Mouse (Mus musculus): ENCODE data around the gene Krtap13-1.
A peak's percentile ranks its signal among the peaks of the same experiment; 100 is the strongest.
"Not testable (repeated sequence)": the region's sequence is repeated elsewhere in the genome, so short reads cannot be mapped to it uniquely, and the experiment has no call there.

Gene Krtap13-1

DNA sequence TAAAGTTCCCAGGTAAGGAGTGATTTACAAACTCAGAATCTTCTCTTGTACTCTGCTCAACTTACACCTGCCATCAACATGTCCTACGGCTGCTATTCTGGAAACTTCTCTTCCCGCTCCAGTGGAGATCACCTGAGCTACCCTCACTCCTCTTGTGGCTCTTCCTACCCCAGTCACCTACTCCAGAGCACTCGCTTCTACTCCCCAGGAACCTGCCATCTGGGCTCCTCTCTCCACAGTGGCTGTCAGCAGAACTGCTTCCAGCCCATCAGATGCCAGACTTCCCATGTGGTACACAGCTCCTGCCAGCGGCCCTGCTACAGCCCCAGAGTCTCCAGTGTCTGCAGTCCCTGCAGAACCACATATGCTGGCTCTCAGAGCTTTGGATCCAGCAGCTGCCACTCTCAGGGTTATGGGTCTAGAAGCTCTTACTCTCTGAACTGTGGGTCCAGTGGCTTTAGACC, at the start of gene Krtap13-1:
TSS of gene Krtap13-1 (plus strand) at position 51 of the 464 bp plus-strand sequence.
- peak; percentile 6 to 11 for DNase-seq

- no peak for DNase-seq
These were observed 49.6 kb upstream of the Krtap13-1 start for GRCm38 (mm10) chr16:88679099-88679498.

DNA sequence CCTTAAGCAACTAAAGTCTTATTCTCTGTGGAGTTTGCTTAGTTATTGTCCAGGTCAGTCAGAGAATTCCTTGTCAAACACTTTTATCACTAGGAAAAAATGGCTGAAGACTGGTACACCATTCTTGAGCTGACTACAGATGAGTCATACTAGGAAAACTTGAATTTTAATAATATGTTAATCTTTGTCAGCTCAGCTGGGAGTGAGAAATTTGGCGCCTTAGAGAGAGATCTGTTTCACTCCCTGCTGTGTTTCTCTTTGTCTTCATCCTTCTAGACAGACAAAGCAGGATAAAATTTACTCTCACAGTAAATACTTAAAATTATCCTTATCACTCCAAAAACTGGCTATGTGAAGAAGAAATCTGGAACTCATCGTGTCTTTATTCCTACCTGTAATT, 47.4 kb upstream of the Krtap13-1 start:
- DNase-seq = no peak

GRCm38 (mm10) chr16:88696256-88696655, 32.4 kb upstream of the Krtap13-1 start:
- no peak for DNase-seq

DNA sequence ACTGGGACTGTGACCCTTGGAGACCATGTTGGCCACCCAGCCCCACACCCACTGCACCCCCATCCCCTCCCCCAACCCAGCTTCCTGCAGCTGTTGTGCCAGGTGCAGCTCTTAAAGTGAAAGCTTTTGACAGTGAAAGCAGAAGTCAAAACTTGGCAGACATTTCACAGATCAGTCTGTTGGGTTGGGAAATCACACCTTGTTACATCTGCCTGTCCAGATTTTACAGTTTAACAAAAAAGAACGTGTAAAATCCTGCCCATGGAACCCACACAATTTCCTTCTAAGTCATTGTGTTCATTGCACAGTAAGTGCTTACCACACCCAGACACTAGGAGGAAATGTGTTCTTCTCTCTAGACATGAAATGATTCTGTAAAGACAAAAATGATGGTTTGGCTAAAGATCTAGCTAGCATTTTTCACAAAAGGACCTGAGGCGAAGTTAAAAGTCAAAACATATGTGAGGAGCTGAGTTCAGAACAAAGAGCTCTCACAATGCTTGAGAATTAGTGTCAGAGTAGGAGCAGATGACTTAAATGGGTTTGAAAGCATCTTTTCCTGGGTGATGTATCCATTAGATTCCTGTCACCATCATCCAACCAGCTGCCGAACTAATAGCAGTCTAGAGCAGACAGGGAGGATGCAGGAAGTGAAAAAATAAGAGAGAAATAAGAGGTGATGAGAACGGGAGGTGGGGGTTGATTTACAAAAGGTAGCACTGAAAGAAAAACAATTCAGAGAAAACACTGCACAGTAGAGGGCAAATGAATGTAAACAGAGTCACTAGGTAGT, 27.4 kb upstream of the Krtap13-1 start:
- no peak for DNase-seq

DNA sequence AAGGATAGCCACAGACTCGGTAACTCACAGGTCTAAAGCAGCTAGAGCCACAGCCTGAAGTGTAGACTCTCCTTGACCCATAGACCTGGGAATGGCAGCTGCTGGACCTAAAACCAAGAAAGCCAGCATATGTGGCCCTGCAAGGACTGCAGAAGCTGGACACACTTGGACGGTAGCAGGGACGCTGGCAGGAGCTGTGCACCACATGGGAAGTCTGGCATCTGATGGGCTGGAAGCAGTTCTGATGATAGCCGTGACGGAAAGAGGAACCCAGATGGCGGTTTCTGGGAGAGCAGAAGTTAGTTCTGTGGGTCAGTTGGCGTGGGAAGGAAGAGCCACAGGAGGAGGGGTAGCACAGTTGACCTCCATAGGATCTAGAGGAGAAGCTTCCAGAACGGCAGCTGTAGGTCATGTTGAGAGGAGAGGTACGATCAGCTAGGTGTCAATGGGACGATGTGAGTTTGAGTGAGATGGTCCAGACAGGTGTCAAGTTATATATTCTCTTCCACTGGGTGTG, 21.1 kb upstream of the Krtap13-1 start, which contains the start of gene 2310061N02Rik:
TSS of gene 2310061N02Rik (minus strand) at position 467 of the 517 bp plus-strand sequence.
- peak; percentile 17 to 22 for DNase-seq

- no peak for DNase-seq
These were observed 17.9 kb upstream of the Krtap13-1 start for GRCm38 (mm10) chr16:88710757-88711156.

GRCm38 (mm10) chr16:88711245-88711644, 17.4 kb upstream of the Krtap13-1 start:
- no peak for DNase-seq

DNA sequence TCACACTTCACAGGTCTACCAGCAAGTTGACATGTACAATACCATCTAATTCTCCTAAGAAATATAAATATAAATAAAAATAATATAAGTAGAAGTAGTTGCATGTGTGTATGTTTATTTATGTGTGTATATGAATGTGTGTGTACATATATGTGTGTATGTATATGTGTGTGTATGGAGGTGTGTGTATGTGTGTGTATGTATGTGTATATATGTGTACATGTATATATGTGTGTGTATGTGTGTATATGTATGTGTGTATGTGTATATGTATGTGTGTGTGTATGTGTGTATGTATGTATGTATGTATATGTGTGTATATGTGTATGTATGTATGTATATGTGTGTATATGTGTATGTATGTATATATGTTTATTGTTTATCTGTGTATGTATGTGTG, 12.1 kb upstream of the Krtap13-1 start:
- no peak for DNase-seq

DNA sequence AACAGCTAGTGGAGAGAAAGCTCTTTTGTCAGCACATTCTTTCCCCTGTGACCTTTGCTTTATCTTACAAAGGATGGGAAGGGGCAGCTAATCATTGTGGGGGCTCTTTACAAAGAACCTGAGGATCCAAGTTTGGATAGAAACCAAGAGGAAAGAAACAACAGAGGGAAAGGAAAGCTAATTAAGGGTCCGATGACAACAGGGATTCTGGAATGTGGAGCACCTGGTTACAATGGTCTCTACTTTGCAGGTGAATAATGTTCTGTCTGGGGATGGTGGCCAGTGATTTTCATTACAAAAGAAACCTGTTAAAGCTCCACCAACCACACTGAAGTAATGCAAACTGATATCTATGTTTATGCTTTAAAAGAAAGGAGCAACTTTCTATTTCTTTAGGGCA, 8.6 kb upstream of the Krtap13-1 start:
- DNase-seq = no peak

DNA sequence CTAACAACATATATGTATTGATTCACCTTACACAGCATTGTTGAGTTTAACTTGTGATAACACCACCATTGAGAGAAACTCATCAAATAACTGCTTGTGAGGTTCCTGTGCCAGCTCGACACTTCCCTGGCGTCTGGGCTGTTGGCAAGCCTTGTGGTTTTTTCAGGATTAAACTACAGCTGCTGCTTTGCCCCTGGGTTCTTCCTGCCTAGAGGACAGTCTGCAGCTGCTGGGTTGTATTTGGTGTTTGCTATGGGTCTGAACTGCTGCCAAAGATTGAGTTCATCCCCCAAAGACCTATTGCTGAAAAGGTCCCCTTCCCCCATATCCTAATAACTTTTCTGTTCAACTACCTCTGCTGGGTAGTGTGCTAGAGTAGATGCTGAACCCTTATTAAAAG, 6.7 kb downstream of the Krtap13-1 start:
- no peak for DNase-seq

- no peak for DNase-seq
These were observed 16.2 kb downstream of the Krtap13-1 start for GRCm38 (mm10) chr16:88744750-88745340.

DNA sequence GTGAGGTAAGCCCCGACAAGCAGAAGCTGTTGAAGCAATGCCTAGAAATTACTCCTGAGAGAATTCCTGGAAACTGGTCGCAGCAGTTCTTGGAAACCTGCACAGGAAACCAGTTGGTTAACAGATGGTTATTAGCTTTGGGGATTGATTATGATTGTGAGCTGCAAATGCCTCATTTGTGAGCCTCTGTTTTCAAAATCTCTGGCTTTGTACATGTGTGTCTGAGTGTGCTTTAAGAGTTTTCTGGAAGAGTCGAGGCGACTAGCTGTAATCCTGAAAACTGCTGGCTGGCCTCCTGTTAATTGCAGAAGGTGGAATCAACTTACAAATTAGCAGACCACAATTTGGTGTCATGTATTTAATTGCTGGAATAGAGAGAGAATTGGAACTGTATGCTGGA, 19.3 kb downstream of the Krtap13-1 start:
- DNase-seq = no peak

DNA sequence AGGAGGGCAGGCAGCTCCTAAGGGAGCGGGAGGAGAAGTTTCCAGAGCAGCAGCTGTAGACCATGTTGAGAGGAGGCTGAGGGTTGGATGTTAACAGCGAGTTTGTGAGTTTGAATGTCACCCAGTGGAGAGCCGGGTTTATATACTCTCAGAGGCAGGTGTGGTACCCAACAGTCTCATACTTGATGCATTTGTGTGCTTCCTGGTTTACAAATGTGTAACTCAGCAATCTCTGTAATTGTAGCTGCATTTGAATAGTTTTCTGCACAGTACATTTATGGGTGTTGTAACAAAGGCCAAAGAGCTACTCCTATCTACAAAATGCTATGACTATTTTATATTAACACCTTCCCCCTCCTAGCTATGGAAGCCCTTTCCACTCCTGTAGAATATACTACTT, 22.9 kb downstream of the Krtap13-1 start, which contains the start of gene Krtap13:
TSS of gene Krtap13 (minus strand) at position 101 of the 400 bp plus-strand sequence.
- not testable (repeated sequence) for DNase-seq

DNA sequence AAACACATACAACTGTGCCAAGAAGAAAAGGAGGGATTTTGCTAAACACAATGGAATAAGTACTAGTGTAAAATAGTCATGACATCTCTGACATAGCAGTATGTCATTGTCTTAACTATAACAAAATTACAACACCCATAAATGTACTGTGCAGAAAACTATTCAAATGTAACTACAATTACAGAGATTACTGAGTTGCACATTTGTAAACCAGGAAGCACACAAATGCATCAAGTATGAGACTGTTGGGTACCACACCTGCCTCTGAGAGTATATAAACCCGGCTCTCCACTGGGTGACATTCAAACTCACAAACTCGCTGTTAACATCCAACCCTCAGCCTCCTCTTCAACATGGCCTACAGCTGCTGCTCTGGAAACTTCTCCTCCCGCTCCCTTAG, 29.9 kb downstream of the Krtap13-1 start, which contains the start of gene 2310034C09Rik:
TSS of gene 2310034C09Rik (plus strand) at position 301 of the 400 bp plus-strand sequence.
- not testable (repeated sequence) for DNase-seq

DNA sequence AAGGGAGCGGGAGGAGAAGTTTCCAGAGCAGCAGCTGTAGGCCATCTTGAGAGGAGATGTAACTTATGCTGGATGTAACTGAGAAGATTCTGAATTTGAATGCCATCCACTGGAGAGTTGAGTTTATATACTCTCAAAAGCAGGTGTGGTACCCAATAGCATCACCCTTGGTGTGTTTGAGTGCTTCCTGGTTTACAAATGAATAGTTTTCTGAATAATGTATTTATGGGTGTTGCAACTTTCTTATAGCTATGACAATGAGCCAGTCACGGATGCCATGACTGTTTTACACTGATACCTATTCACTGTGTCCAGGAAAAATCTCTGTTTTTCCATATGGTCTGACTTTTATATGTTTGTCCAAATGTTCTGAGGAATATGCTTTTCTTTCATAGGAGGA, 45.4 kb downstream of the Krtap13-1 start, which contains the start of gene 2310057N15Rik:
TSS of gene 2310057N15Rik (minus strand) at position 101 of the 400 bp plus-strand sequence.
- no peak for DNase-seq

DNA sequence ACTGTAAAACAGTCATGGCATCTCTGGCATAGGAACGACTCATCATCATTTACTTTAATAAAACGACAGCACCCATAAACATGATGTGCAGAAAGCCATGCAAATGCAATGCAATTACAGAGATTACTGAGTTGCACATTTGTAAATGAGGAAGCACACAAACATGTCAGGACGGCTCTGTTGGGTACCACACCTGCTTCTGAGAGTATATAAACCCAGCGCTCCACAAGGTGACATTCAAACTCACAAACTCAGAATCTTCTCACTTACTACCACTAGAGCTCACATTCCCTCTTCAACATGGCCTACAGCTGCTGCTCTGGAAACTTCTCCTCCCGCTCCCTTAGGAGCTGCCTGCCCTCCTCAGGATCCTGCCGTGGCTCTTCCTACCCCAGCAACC, 48.9 kb downstream of the Krtap13-1 start, which contains the start of gene Gm5965:
TSS of gene Gm5965 (plus strand) at position 301 of the 400 bp plus-strand sequence.
- no peak for DNase-seq
